Mouse (Mus musculus): ENCODE measurements at regions not wholly inside any gene's neighbourhood (a gene's known extent, or its start where the extent isn't known, plus 50 kb on each side); places are given as distances from the start of the nearest gene placed in this dataset.

DNA sequence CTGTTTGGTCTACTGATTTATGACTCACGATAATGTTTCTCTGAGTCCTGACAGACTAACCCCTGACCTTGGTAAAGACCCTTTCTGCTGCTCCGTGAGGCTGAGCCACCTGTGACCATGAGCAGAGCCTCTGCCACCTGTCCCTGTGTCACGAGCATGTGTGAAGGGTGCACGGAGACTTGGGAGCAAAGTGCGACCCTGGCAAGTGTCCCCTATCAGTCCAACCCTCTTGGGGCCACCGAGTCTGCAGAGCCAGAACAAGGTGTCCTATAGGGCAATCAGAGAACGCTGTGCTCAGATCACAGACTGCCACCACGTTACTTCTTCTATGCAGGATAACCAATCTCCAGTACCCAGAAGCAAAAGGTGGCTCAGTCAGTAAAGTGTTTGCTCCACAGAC is 54.8 kb upstream of the Irs2 start:
- no peaks in the 10 kb centered on the region for H3K4me1 ChIP-seq
- 86% methylated on average over 8 of the region's 8 CpGs for WGBS
- H3K36me3 ChIP-seq, result no peaks in the 10 kb centered on the region
- H3K27ac ChIP-seq, result no peak overlapping the region
- no peak overlapping the region for H3K4me2 ChIP-seq (replicated peaks)
- ATAC-seq (ENCODE audit: insufficient number of reproducible peaks, insufficient read depth, low FRiP score, low TSS enrichment), result no peak
- H3K4me3 ChIP-seq, result no peak overlapping the region
- H3K27me3 ChIP-seq, result no peaks in the 10 kb centered on the region
- H3K9ac ChIP-seq, result no peak overlapping the region
- H3K9me3 ChIP-seq, result no peaks in the 10 kb centered on the region

DNA sequence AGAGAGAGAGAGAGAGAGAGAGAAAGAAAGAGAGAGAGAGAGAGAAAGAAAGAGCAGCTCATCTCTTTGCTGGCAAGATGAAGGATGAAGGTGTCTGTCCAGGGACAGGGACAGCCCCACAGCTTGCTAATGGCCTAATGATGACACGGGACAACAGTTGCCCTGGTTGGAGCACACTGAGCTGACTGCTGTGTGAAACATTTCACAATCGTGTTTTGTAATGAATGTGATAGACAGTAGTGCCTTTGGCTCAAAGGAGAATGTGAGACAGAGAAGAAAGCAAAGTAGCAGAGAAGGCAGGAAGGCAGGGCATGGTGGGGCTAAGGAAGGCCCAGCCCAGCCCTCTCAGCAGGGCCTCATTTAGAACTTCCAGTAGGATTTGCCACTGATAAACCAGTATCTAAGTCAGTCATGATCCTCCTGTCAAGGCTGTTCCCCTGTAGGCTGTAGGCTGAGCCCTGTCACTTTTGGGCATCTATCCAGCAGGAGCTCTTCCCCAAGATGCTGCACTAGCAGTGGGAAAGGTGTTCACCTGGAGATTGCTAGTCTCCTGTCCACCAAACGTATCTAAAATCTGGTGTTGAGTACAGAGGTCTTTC is 54.2 kb upstream of the Irs2 start:
- Histone ChIP-seq H3K9me3 (no peaks in the 10 kb centered on the region), H3K4me1 (no peaks in the 10 kb centered on the region), H3K4me3 (no peak overlapping the region), H3K4me2 (replicated peaks) (no peak overlapping the region), H3K36me3 (no peaks in the 10 kb centered on the region), H3K27me3 (no peaks in the 10 kb centered on the region), H3K27ac (no peak overlapping the region), H3K9ac (no peak overlapping the region)
- no peak for ATAC-seq (ENCODE audit: insufficient number of reproducible peaks, insufficient read depth, low FRiP score, low TSS enrichment)
- WGBS, result 56% methylated on average over 3 of the region's 3 CpGs

- Histone ChIP-seq H3K27ac (no peak overlapping the region), H3K9me3 (no peaks in the 10 kb centered on the region), H3K27me3 (no peaks in the 10 kb centered on the region), H3K9ac (no peak overlapping the region), H3K4me2 (replicated peaks) (no peak overlapping the region), H3K4me1 (no peaks in the 10 kb centered on the region), H3K36me3 (no peaks in the 10 kb centered on the region), H3K4me3 (no peak overlapping the region)
- 58% methylated on average over 1 of the region's 1 CpGs for WGBS
- ATAC-seq (ENCODE audit: insufficient number of reproducible peaks, insufficient read depth, low FRiP score, low TSS enrichment), result no peak
These were observed 53.5 kb upstream of the Irs2 start for GRCm38 (mm10) chr8:11061711-11062110.

DNA sequence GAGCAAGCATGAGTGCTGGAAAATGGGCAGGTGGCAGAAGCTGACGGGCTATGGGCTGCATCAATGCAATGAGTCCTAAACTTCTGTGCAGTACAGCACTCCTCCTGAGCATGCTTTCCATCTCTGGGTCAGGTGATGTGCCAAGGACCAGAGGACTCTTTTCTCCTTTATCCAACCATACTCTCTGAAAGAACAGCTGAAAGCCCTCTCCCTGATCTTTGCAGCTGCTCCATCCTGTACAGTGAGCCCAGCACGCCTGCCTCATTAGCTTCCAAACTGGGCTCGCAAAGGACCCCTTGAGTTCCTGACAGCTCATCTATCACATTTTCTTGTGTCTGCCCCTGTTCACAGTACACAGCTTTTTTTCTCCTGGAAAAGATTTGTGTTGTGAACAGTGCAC is 52.3 kb upstream of the Irs2 start:
- Histone ChIP-seq H3K4me3 (no peak overlapping the region), H3K9ac (no peak overlapping the region), H3K4me2 (replicated peaks) (no peak overlapping the region), H3K27me3 (no peaks in the 10 kb centered on the region), H3K4me1 (no peaks in the 10 kb centered on the region), H3K27ac (no peak overlapping the region), H3K36me3 (no peaks in the 10 kb centered on the region), H3K9me3 (no peaks in the 10 kb centered on the region)
- no peak for ATAC-seq (ENCODE audit: insufficient number of reproducible peaks, insufficient read depth, low FRiP score, low TSS enrichment)
- WGBS, result 73% methylated on average over 3 of the region's 3 CpGs

- WGBS, result 93% methylated on average over 3 of the region's 3 CpGs
- Histone ChIP-seq H3K27me3 (no peaks in the 10 kb centered on the region), H3K36me3 (no peaks in the 10 kb centered on the region), H3K4me3 (no peak overlapping the region), H3K9ac (no peak overlapping the region), H3K4me1 (no peaks in the 10 kb centered on the region), H3K27ac (no peak overlapping the region), H3K9me3 (no peaks in the 10 kb centered on the region), H3K4me2 (replicated peaks) (no peak overlapping the region)
- no peak for ATAC-seq (ENCODE audit: insufficient number of reproducible peaks, insufficient read depth, low FRiP score, low TSS enrichment)
These were observed 50.1 kb upstream of the Irs2 start for GRCm38 (mm10) chr8:11058392-11058791.
